Mouse (Mus musculus): ENCODE measurements around the gene Gm5799.
"Not testable (repeated sequence)": the region's sequence is repeated elsewhere in the genome, so short reads cannot be mapped to it uniquely, and the experiment has no call there.

- not testable (repeated sequence) for TF ChIP-seq CTCF, EP300 (IDR thresholded peaks at IDR 0.05; ENCODE audit: low read depth)
Measured at GRCm38 (mm10) chr14:43532011-43532383, 11.4 kb upstream of the Gm5799 start.

Measured in liver, postnatal 0 days (tissue).